Mouse (Mus musculus) embryonic facial prominence, embryonic 13.5 days (tissue): ENCODE data around the gene Tiam2. TPM values are rescaled to one million over a fixed set of nuclear protein-coding genes. Genes with fewer than 3 reads are reported as not detected.

Experiments
- ATAC-seq: fragments of 200-750 bp; cut with Nextera tagmentation; 2 replicates; pipeline ENCODE4 v1.8.0; 2017; ENCODE audit warnings: low read depth; ENCODE audit not compliant: insufficient number of reproducible peaks, insufficient read depth, low FRiP score, low TSS enrichment
- H3K27ac ChIP-seq: fragments of 300-500 bp; sonication (generic); 2 replicates; pipeline ENCODE4 v1.5.1; 2015; ENCODE audit warnings: moderate library complexity, mild to moderate bottlenecking, inconsistent platforms
- H3K27me3 ChIP-seq: fragments of 300-500 bp; sonication (generic); 2 replicates; pipeline ENCODE4 v1.6.1; 2015; ENCODE audit warnings: mild to moderate bottlenecking, inconsistent platforms
- H3K36me3 ChIP-seq: fragments of 300-500 bp; sonication (generic); 2 replicates; pipeline ENCODE4 v1.6.1; 2015; ENCODE audit warnings: mild to moderate bottlenecking, inconsistent platforms
- H3K4me1 ChIP-seq: fragments of 300-500 bp; sonication (generic); 2 replicates; pipeline ENCODE4 v1.6.1; 2015; ENCODE audit warnings: inconsistent platforms
- H3K4me2 ChIP-seq: fragments of 300-500 bp; sonication (generic); 2 replicates; pipeline ENCODE4 v1.6.1; 2015; ENCODE audit warnings: moderate library complexity, mild to moderate bottlenecking, inconsistent platforms
- H3K4me3 ChIP-seq: fragments of 300-500 bp; sonication (generic); 2 replicates; pipeline ENCODE4 v1.5.1; 2015; ENCODE audit warnings: mild to moderate bottlenecking, inconsistent platforms
- H3K9ac ChIP-seq: fragments of 300-500 bp; sonication (generic); 2 replicates; pipeline ENCODE4 v1.6.1; 2015; ENCODE audit warnings: mild to moderate bottlenecking, inconsistent platforms
- H3K9me3 ChIP-seq: fragments of 300-500 bp; sonication (generic); 2 replicates; pipeline ENCODE4 v1.6.1; 2016; ENCODE audit warnings: inconsistent platforms
- WGBS: fragments of 180-500 bp; shearing (Covaris S2); methylation state at CpG from one replicate; pipeline ENCODE4 v1.1.7; 2015; ENCODE audit warnings: mixed read lengths; 5-methylcytosine and 5-hydroxymethylcytosine counted together
- polyA plus RNA-seq: library from polyadenylated mRNA; unstranded; fragments of >200 nt; fragmentation: Nextera tagmentation; extraction: Ambion mirVana; gene quantifications from 2 replicates; pipeline ENCODE4 v1.2.1, GENCODE M21; 2015

Gene Tiam2
- polyA plus RNA-seq, 1 experiment from 2014 or later: 25.2 TPM

GRCm38 (mm10) chr17:3363216-3363615 lies 36.8 kb downstream of the Tiam2 start:
- no peak for ATAC-seq
- no peak overlapping the region for H3K9ac ChIP-seq
- H3K4me3 ChIP-seq: no peak overlapping the region
- peaks cover 39% of the 10 kb centered on the region for H3K4me1 ChIP-seq
- H3K4me2 ChIP-seq: no peak overlapping the region
- H3K27ac ChIP-seq: no peak overlapping the region; the same call in 1 of the 2 replicates
- H3K36me3 ChIP-seq: peaks cover 13% of the 10 kb centered on the region
- no peaks in the 10 kb centered on the region for H3K27me3 ChIP-seq
- H3K9me3 ChIP-seq: no peaks in the 10 kb centered on the region
- 68% methylated on average over 2 of the region's 2 CpGs for WGBS

- H3K4me3 ChIP-seq: no peak overlapping the region
- no peaks in the 10 kb centered on the region for H3K27me3 ChIP-seq
- H3K9me3 ChIP-seq: no peaks in the 10 kb centered on the region
- 74% methylated on average over 3 of the region's 3 CpGs for WGBS
- H3K27ac ChIP-seq: no peak overlapping the region
- no peak for ATAC-seq
- H3K4me1 ChIP-seq: peaks cover 43% of the 10 kb centered on the region
- no peak overlapping the region for H3K9ac ChIP-seq
- no peak overlapping the region for H3K4me2 ChIP-seq
- peaks cover 13% of the 10 kb centered on the region for H3K36me3 ChIP-seq
Observed at GRCm38 (mm10) chr17:3366741-3367140, 40.4 kb downstream of the Tiam2 start.

- H3K4me3 ChIP-seq: no peak overlapping the region
- H3K27me3 ChIP-seq: no peaks in the 10 kb centered on the region
- H3K36me3 ChIP-seq: peaks cover 13% of the 10 kb centered on the region
- no peak overlapping the region for H3K4me2 ChIP-seq
- no peak for ATAC-seq
- no peak overlapping the region for H3K9ac ChIP-seq
- peaks cover 34% of the 10 kb centered on the region for H3K4me1 ChIP-seq
- H3K9me3 ChIP-seq: no peaks in the 10 kb centered on the region
- no peak overlapping the region for H3K27ac ChIP-seq
- 49% methylated on average over 1 of the region's 1 CpGs for WGBS
Observed at GRCm38 (mm10) chr17:3368386-3368785, 42.0 kb downstream of the Tiam2 start.

GRCm38 (mm10) chr17:3369631-3370030 lies 43.3 kb downstream of the Tiam2 start:
- H3K4me2 ChIP-seq: peak overlapping the region; percentile 24; the same call in 1 of the 2 replicates
- H3K9ac ChIP-seq: no peak overlapping the region
- 69% methylated on average over 4 of the region's 4 CpGs for WGBS
- 0 out of 2 replicates have a peak, but pooled peaks have one; percentile 37 for ATAC-seq
- H3K9me3 ChIP-seq: no peaks in the 10 kb centered on the region
- no peak overlapping the region for H3K4me3 ChIP-seq
- peaks cover 8% of the 10 kb centered on the region for H3K36me3 ChIP-seq
- H3K27ac ChIP-seq: peak overlapping the region; percentile 73
- H3K27me3 ChIP-seq: no peaks in the 10 kb centered on the region
- H3K4me1 ChIP-seq: peaks cover 34% of the 10 kb centered on the region

- Histone ChIP-seq H3K9me3 (no peaks in the 10 kb centered on the region), H3K4me2 (no peak overlapping the region), H3K4me3 (no peak overlapping the region), H3K27me3 (no peaks in the 10 kb centered on the region), H3K9ac (no peak overlapping the region), H3K4me1 (peaks cover 6% of the 10 kb centered on the region; the same call in 1 of the 2 replicates), H3K36me3 (no peaks in the 10 kb centered on the region), H3K27ac (no peak overlapping the region)
- 53% methylated on average over 2 of the region's 2 CpGs for WGBS
- ATAC-seq: no peak
Observed at GRCm38 (mm10) chr17:3378606-3379005, 52.2 kb downstream of the Tiam2 start.

- H3K4me3 ChIP-seq: no peak overlapping the region
- no peak overlapping the region for H3K9ac ChIP-seq
- H3K36me3 ChIP-seq: no peaks in the 10 kb centered on the region
- H3K27ac ChIP-seq: no peak overlapping the region
- peaks cover 6% of the 10 kb centered on the region; the same call in 1 of the 2 replicates for H3K4me1 ChIP-seq
- no peaks in the 10 kb centered on the region for H3K27me3 ChIP-seq
- no peak for ATAC-seq
- 35% methylated on average over 8 of the region's 13 CpGs for WGBS
- no peaks in the 10 kb centered on the region for H3K9me3 ChIP-seq
- H3K4me2 ChIP-seq: no peak overlapping the region
Observed at GRCm38 (mm10) chr17:3379753-3380588, 53.6 kb downstream of the Tiam2 start.

- H3K9ac ChIP-seq: no peak overlapping the region
- WGBS: 67% methylated on average over 1 of the region's 1 CpGs
- no peaks in the 10 kb centered on the region for H3K9me3 ChIP-seq
- H3K4me2 ChIP-seq: no peak overlapping the region
- no peak overlapping the region for H3K4me3 ChIP-seq
- no peaks in the 10 kb centered on the region for H3K27me3 ChIP-seq
- ATAC-seq: no peak
- no peak overlapping the region; the same call in 1 of the 2 replicates for H3K27ac ChIP-seq
- no peaks in the 10 kb centered on the region for H3K36me3 ChIP-seq
- H3K4me1 ChIP-seq: no peaks in the 10 kb centered on the region; the same call in 1 of the 2 replicates
Observed at GRCm38 (mm10) chr17:3385391-3385790, 59.0 kb downstream of the Tiam2 start.

- no peaks in the 10 kb centered on the region for H3K9me3 ChIP-seq
- H3K9ac ChIP-seq: no peak overlapping the region
- H3K4me1 ChIP-seq: no peaks in the 10 kb centered on the region; the same call in 1 of the 2 replicates
- 59% methylated on average over 4 of the region's 4 CpGs for WGBS
- no peak overlapping the region for H3K27ac ChIP-seq
- no peaks in the 10 kb centered on the region for H3K27me3 ChIP-seq
- H3K36me3 ChIP-seq: no peaks in the 10 kb centered on the region
- no peak overlapping the region for H3K4me2 ChIP-seq
- no peak overlapping the region for H3K4me3 ChIP-seq
- ATAC-seq: no peak
Observed at GRCm38 (mm10) chr17:3387819-3388218, 61.4 kb downstream of the Tiam2 start.

- 81% methylated on average over 4 of the region's 4 CpGs for WGBS
Observed at GRCm38 (mm10) chr17:3389741-3390140, 63.4 kb downstream of the Tiam2 start.

GRCm38 (mm10) chr17:3393981-3394380 lies 67.6 kb downstream of the Tiam2 start:
- Histone ChIP-seq H3K9ac (no peak overlapping the region), H3K9me3 (no peaks in the 10 kb centered on the region), H3K4me2 (no peak overlapping the region), H3K36me3 (no peaks in the 10 kb centered on the region), H3K27me3 (no peaks in the 10 kb centered on the region), H3K4me3 (no peak overlapping the region), H3K4me1 (peaks cover 18% of the 10 kb centered on the region), H3K27ac (no peak overlapping the region)
- ATAC-seq: no peak
- WGBS: 83% methylated on average over 2 of the region's 2 CpGs

More at GRCm38 (mm10) chr17:3389741-3390140, 63.4 kb downstream of the Tiam2 start:
- Histone ChIP-seq H3K27ac (no peak overlapping the region), H3K9me3 (no peaks in the 10 kb centered on the region), H3K27me3 (no peaks in the 10 kb centered on the region), H3K36me3 (no peaks in the 10 kb centered on the region), H3K4me3 (no peak overlapping the region), H3K4me2 (no peak overlapping the region), H3K4me1 (no peaks in the 10 kb centered on the region; the same call in 1 of the 2 replicates), H3K9ac (no peak overlapping the region)
- ATAC-seq: no peak

- WGBS: 88% methylated on average over 2 of the region's 2 CpGs
- no peak for ATAC-seq
- Histone ChIP-seq H3K27me3 (no peaks in the 10 kb centered on the region), H3K9ac (no peak overlapping the region), H3K4me2 (no peak overlapping the region), H3K9me3 (no peaks in the 10 kb centered on the region), H3K27ac (no peak overlapping the region), H3K36me3 (no peaks in the 10 kb centered on the region), H3K4me1 (peaks cover 18% of the 10 kb centered on the region), H3K4me3 (no peak overlapping the region)
Observed at GRCm38 (mm10) chr17:3394985-3395384, 68.6 kb downstream of the Tiam2 start.

- 0 out of 2 replicates have a peak overlapping the region, but pooled peaks have one; percentile 20 for H3K4me3 ChIP-seq
- H3K9me3 ChIP-seq: no peaks in the 10 kb centered on the region
- H3K9ac ChIP-seq: 0 out of 2 replicates have a peak overlapping the region, but pooled peaks have one; percentile 3
- peak overlapping the region; percentile 41; the same call in 1 of the 2 replicates for H3K4me2 ChIP-seq
- H3K27ac ChIP-seq: peak overlapping the region; percentile 77
- whole genome bisulfite sequencing: 53% methylated on average over 12 of the region's 12 CpGs
- H3K4me1 ChIP-seq: peaks cover 23% of the 10 kb centered on the region
- H3K27me3 ChIP-seq: no peaks in the 10 kb centered on the region
- H3K36me3 ChIP-seq: no peaks in the 10 kb centered on the region
- ATAC-seq: 0 out of 2 replicates have a peak, but pooled peaks have one; percentile 32
Observed at GRCm38 (mm10) chr17:3396881-3397281, 70.5 kb downstream of the Tiam2 start.
